Comparison of ENCODE assay signal across 18 mouse cellular contexts in genomic region chr7:84285790-84286189, GRCm38 (mm10).
"Had no signal": no experiment of that assay in that cellular context is flagged by ENCODE, and none has a peak within 500 bp of the region (broad histone marks: within the 10 kb centered on the region; RNA-seq: fewer than 3 reads in every experiment).

No protein-coding gene starts in this region.

- H3K36me3 ChIP-seq: liver, embryonic 13.5 days had no signal

- H3K27ac ChIP-seq: kidney, postnatal 0 days; limb, embryonic 12.5 days; liver, embryonic 13.5 days; lung, embryonic 15.5 days; macrophage; midbrain, embryonic 15.5 days; neural tube, embryonic 13.5 days; stomach, postnatal 0 days had no signal

- ATAC-seq: liver, postnatal 0 days; midbrain, embryonic 15.5 days had no signal

- H3K4me1 ChIP-seq: limb, embryonic 12.5 days; liver, embryonic 13.5 days; lung, embryonic 15.5 days; megakaryocyte, embryonic 14.5 days; midbrain, embryonic 15.5 days; neural tube, embryonic 13.5 days had no signal

- H3K9ac ChIP-seq: limb, embryonic 12.5 days; liver, embryonic 13.5 days; liver, postnatal 0 days; lung, embryonic 15.5 days; midbrain, embryonic 15.5 days; neural tube, embryonic 13.5 days had no signal

- H3K9me3 ChIP-seq: limb, embryonic 12.5 days; liver, embryonic 13.5 days; lung, embryonic 15.5 days; midbrain, embryonic 15.5 days; neural tube, embryonic 13.5 days had no signal

- H3K4me3 ChIP-seq: limb, embryonic 12.5 days; liver, embryonic 13.5 days; lung, embryonic 15.5 days; megakaryocyte, embryonic 14.5 days; midbrain, embryonic 15.5 days; neural tube, embryonic 13.5 days had no signal

- DNase-seq: kidney, adult 11 months; kidney, adult 9 months; kidney, postnatal 36 days; liver; liver, embryonic 13.5 days; liver, postnatal 0 days; lung, postnatal 14 days; retina, postnatal 1 day; thymus, postnatal 4 days had no signal

- H3K27me3 ChIP-seq: limb, embryonic 12.5 days; liver, embryonic 13.5 days; lung, embryonic 15.5 days; midbrain, embryonic 15.5 days; neural tube, embryonic 13.5 days had no signal

- H3K4me2 ChIP-seq: limb, embryonic 12.5 days; liver, embryonic 13.5 days; lung, embryonic 15.5 days; midbrain, embryonic 11.5 days; midbrain, embryonic 15.5 days; neural tube, embryonic 13.5 days had no signal
